9 mouse cellular contexts compared by ENCODE assay signal in genomic region chr17:10519506-10520155, GRCm38 (mm10).
DNase-seq lines count a peak whose midpoint lies in the region; ATAC-seq and TF ChIP-seq lines count a peak whose summit lies in the region.
"Had no signal": no experiment of that assay in that cellular context is flagged by ENCODE, and none has a peak within 500 bp of the region (broad histone marks: within the 10 kb centered on the region; RNA-seq: fewer than 3 reads in every experiment).

No protein-coding gene starts in this region.

- no peak for TF ChIP-seq CTCF in heart, postnatal 0 days (IDR thresholded peaks at IDR 0.05; ENCODE audit: low read depth)
- no peak for TF ChIP-seq CTCF in cortical plate, adult 2 months (IDR thresholded peaks at IDR 0.05; ENCODE audit: extremely low read depth, insufficient read depth, low read length)

- no peaks in the 10 kb centered on the region for H3K36me3 ChIP-seq in heart, postnatal 0 days (replicated peaks; ENCODE audit: control insufficient read depth, insufficient read depth, low read length)
- H3K36me3 ChIP-seq in forebrain, embryonic 16.5 days (ENCODE audit: control insufficient read depth, insufficient read depth) = no peaks in the 10 kb centered on the region
- H3K36me3 ChIP-seq in midbrain, embryonic 13.5 days = no peaks in the 10 kb centered on the region
- H3K36me3 ChIP-seq: intestine, embryonic 15.5 days had no signal

- H3K4me3 ChIP-seq in heart, postnatal 0 days (ENCODE audit: low read depth, low read length) = no peak overlapping the region
- no peak overlapping the region; the same call in 1 of the 2 replicates for H3K4me3 ChIP-seq in cortical plate, adult 2 months (ENCODE audit: insufficient read depth, low read length)
- no peak overlapping the region for H3K4me3 ChIP-seq in forebrain, embryonic 16.5 days (replicated peaks; ENCODE audit: low read length)
- no peak overlapping the region for H3K4me3 ChIP-seq in midbrain, embryonic 13.5 days (replicated peaks)
- H3K4me3 ChIP-seq: intestine, embryonic 15.5 days had no signal

- TF ChIP-seq POLR2A in cortical plate, adult 2 months (IDR thresholded peaks at IDR 0.05; ENCODE audit: extremely low read depth, insufficient read depth, low read length) = no peak

- intact Hi-C loops in heart, postnatal 14 days (cut with DNase I) = loop anchor here (5.0 to 10.0 kb wide), 2 partner anchors 223 to 545 kb away; no protein-coding TSS in a partner anchor

- ATAC-seq in heart, postnatal 0 days (ENCODE audit: insufficient read depth, low read depth) = no peak
- ATAC-seq in forebrain, embryonic 16.5 days = no peak
- ATAC-seq in midbrain, embryonic 13.5 days = no peak
- ATAC-seq: intestine, embryonic 15.5 days had no signal

- H3K27me3 ChIP-seq in heart, postnatal 0 days (ENCODE audit: control insufficient read depth, insufficient read depth, low read length) = no peaks in the 10 kb centered on the region
- no peaks in the 10 kb centered on the region for H3K27me3 ChIP-seq in forebrain, embryonic 16.5 days (replicated peaks; ENCODE audit: control insufficient read depth, insufficient read depth, low read length)
- peaks cover 5% of the 10 kb centered on the region; the same call in 1 of the 2 replicates for H3K27me3 ChIP-seq in midbrain, embryonic 13.5 days
- H3K27me3 ChIP-seq: intestine, embryonic 15.5 days had no signal

- H3K9me3 ChIP-seq in heart, postnatal 0 days (replicated peaks; ENCODE audit: control insufficient read depth, low read length) = no peaks in the 10 kb centered on the region
- H3K9me3 ChIP-seq in forebrain, embryonic 16.5 days (ENCODE audit: control insufficient read depth, low read length) = no peaks in the 10 kb centered on the region
- H3K9me3 ChIP-seq in midbrain, embryonic 13.5 days = no peaks in the 10 kb centered on the region
- H3K9me3 ChIP-seq: intestine, embryonic 15.5 days had no signal

- TF ChIP-seq EP300 in heart, postnatal 0 days (IDR thresholded peaks at IDR 0.05; ENCODE audit: low read depth) = no peak

- no peaks in the 10 kb centered on the region for H3K4me1 ChIP-seq in heart, postnatal 0 days (ENCODE audit: control insufficient read depth, insufficient read depth)
- no peaks in the 10 kb centered on the region; the same call in 1 of the 2 replicates for H3K4me1 ChIP-seq in cortical plate, adult 2 months (ENCODE audit: control insufficient read depth, insufficient read depth, low read length)
- peaks cover 12% of the 10 kb centered on the region for H3K4me1 ChIP-seq in forebrain, embryonic 16.5 days (replicated peaks; ENCODE audit: control insufficient read depth, insufficient read depth, low read length)
- peaks cover 19% of the 10 kb centered on the region for H3K4me1 ChIP-seq in midbrain, embryonic 13.5 days (replicated peaks)
- H3K4me1 ChIP-seq: intestine, embryonic 15.5 days had no signal

- H3K4me2 ChIP-seq in heart, postnatal 0 days (ENCODE audit: low read depth, low read length) = peak overlapping the region; percentile 34
- H3K4me2 ChIP-seq in forebrain, embryonic 16.5 days (ENCODE audit: low read length) = peak overlapping the region; percentile 41
- peak overlapping the region; percentile 23 for H3K4me2 ChIP-seq in midbrain, embryonic 13.5 days (replicated peaks)
- H3K4me2 ChIP-seq: intestine, embryonic 15.5 days had no signal

- H3K27ac ChIP-seq in heart, postnatal 0 days (ENCODE audit: low read depth) = no peak overlapping the region
- H3K27ac ChIP-seq in cortical plate, adult 2 months (ENCODE audit: insufficient read depth, low read length) = peak overlapping the region; percentile 55; the same call in 1 of the 2 replicates
- 0 out of 2 replicates have a peak overlapping the region, but pooled peaks have one; percentile 12 for H3K27ac ChIP-seq in forebrain, embryonic 16.5 days (ENCODE audit: low read length)
- peak overlapping the region; percentile 57; the same call in 1 of the 2 replicates for H3K27ac ChIP-seq in midbrain, embryonic 13.5 days
- H3K27ac ChIP-seq: intestine, embryonic 15.5 days had no signal

- no peak for DNase-seq in heart, postnatal 0 days (ENCODE audit: low spot score)
- DNase-seq in heart, postnatal 14 days = no peak
- no peak for DNase-seq in spleen, adult 12 weeks (ENCODE audit: low spot score)
- no peak for DNase-seq in yolk sac, embryonic 10.5 days (ENCODE audit: low spot score)
- DNase-seq: right cerebral cortex, adult 18-20 months had no signal

- WGBS in heart, postnatal 0 days = 50% methylated on average over 11 of the region's 11 CpGs
- WGBS in forebrain, embryonic 16.5 days = 5% methylated on average over 11 of the region's 11 CpGs
- WGBS in midbrain, embryonic 13.5 days = 13% methylated on average over 11 of the region's 11 CpGs

- no peak overlapping the region; the same call in 1 of the 2 replicates for H3K9ac ChIP-seq in heart, postnatal 0 days (replicated peaks; ENCODE audit: low read depth, low read length)
- H3K9ac ChIP-seq in forebrain, embryonic 16.5 days (replicated peaks; ENCODE audit: low read depth, low read length) = no peak overlapping the region
- H3K9ac ChIP-seq in midbrain, embryonic 13.5 days (replicated peaks) = no peak overlapping the region
- H3K9ac ChIP-seq: intestine, embryonic 15.5 days had no signal
